Mouse (Mus musculus) erythroblast, embryonic 14.5 days (primary cell): ENCODE data around the gene Prl7d1. TPM values are rescaled to one million over a fixed set of nuclear protein-coding genes. Genes with fewer than 3 reads are reported as not detected.
"Not testable (repeated sequence)": the region's sequence is repeated elsewhere in the genome, so short reads cannot be mapped to it uniquely, and the experiment has no call there.

Source experiments
- H3K27me3 ChIP-seq: 2 replicates; pipeline ENCODE4 v1.6.1; 2012; ENCODE audit warnings: inconsistent platforms; ENCODE audit not compliant: control insufficient read depth
- H3K36me3 ChIP-seq: 2 replicates; pipeline ENCODE4 v1.6.1; 2012; ENCODE audit warnings: mild to moderate bottlenecking, inconsistent platforms; ENCODE audit not compliant: control insufficient read depth
- H3K4me1 ChIP-seq: 2 replicates; pipeline ENCODE4 v1.6.1; 2012; ENCODE audit warnings: inconsistent platforms; ENCODE audit not compliant: control insufficient read depth
- H3K4me3 ChIP-seq: replicated peaks from 2 replicates; pipeline ENCODE3; 2012; ENCODE audit warnings: moderate library complexity, mild to moderate bottlenecking, inconsistent platforms
- H3K9me3 ChIP-seq: 2 replicates; pipeline ENCODE4 v1.6.1; 2012; ENCODE audit warnings: low read length, inconsistent platforms, mixed read lengths; ENCODE audit not compliant: control insufficient read depth
- GATA1 ChIP-seq: IDR thresholded peaks from 2 replicates; pipeline ENCODE4 v1.6.1; 2012; ENCODE audit warnings: low read length, inconsistent platforms, mixed read lengths
- TAL1 ChIP-seq: IDR thresholded peaks from 3 replicates; pipeline ENCODE4 v1.6.1; 2012; ENCODE audit warnings: low read length, inconsistent platforms, mixed read lengths
- polyA plus RNA-seq: library from polyadenylated mRNA; stranded (reverse); fragments of >175 nt; gene quantifications from 2 replicates; pipeline ENCODE4 v1.2.3, GENCODE M21; 2012

The Prl7d1 gene
- polyA plus RNA-seq = not detected in 2 replicates

DNA sequence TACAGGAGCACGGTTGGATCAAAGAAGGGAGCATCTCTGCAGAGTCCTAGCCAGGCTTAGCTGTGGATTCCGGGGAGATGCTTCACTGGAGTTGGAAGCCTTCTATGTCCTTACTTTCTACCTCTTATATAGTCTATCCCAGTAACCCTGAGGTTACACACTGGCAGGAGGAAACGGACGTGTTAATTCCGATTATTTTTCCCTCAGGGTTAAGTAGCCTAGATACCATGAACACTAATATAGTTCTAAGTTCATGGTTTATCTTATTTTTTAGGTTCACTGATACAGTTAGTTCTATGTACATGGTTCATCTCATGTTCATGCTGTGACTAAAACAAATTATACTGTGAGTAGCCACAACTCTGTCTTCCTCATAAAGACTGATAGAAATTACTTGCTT lies at the start of gene Prl7d1:
Gene Prl7d1, minus strand, starts transcription at position 101 of the 400 bp plus-strand sequence.
- H3K4me3 ChIP-seq = no peak within 1 kb of the TSS

DNA sequence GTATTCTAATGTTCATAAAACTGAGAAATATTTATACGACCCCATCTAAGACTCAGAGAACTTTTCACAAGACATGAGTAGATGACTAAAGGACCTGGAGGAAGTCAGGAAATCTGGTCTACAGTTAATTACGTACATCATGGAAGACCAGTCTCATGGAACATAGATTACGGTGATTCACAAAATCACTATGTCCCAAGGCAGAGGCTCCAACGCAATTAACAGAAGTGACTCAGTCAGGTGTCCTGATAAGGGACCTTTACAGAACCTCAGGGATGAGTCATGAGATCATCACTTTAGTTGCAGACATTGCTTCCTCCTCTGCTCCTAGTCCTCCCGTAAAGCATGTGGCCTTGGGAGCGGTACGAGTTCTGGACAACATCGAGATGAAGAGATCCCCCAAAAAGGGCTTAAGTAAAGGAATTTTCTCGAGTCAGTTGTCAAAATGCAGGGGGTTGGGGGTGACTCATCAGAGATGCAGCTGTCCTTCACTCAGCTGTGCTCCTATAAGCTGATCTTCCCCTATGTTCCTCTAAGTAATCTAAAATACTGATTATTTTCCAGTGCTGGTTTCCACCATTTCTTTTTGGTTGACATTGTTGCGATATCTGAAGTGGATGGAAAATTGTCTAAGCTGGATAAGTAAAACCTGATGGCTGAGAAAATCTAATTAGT lies 18.1 kb upstream of the Prl7d1 start:
- no peaks in the 10 kb centered on the region for H3K4me1 ChIP-seq
- H3K4me3 ChIP-seq = no peak overlapping the region
- H3K27me3 ChIP-seq = no peaks in the 10 kb centered on the region
- H3K36me3 ChIP-seq = no peaks in the 10 kb centered on the region
- TF ChIP-seq TAL1 (no peak), GATA1 (no peak)
- H3K9me3 ChIP-seq = no peaks in the 10 kb centered on the region

More for the DNA sequence above, at the start of gene Prl7d1:
- H3K36me3 ChIP-seq = no peaks in the 10 kb centered on the region
- no peaks in the 10 kb centered on the region for H3K9me3 ChIP-seq
- H3K4me1 ChIP-seq = no peaks in the 10 kb centered on the region
- no peak for TF ChIP-seq GATA1
- no peak for TF ChIP-seq TAL1
- no peaks in the 10 kb centered on the region for H3K27me3 ChIP-seq

DNA sequence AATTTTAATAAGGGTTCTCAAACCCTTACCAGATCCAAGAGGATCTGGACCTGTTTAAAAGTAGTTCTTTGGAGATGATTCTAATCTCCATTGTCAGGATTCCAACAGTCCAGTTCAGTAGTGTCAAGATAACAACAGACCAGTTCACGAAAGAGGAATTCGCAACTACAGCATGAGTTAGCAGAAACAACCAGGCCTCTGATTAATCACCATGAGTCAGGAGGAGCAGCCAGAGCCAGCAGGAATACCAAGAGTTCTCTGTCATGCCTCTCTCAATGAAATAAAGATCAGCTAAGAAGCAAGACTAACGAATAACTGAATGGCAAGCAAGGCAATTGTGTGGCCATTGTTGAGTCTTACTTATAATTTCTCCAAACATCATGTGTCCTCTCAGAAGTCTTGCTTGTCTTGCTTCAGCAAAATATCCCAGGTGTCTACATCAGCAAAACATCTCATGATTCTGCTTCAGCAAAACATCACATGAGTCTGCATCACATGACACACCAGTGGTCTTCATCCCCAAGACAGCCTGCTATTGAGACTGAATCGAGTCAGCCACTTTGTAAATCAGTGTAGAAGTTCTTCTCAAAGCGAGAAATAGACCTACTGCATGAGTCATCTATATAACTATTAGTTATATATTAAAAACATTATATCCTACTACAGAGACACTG lies 13.9 kb upstream of the Prl7d1 start:
- not testable (repeated sequence) for H3K36me3 ChIP-seq, H3K4me1 ChIP-seq, H3K9me3 ChIP-seq, H3K27me3 ChIP-seq, H3K4me3 ChIP-seq

DNA sequence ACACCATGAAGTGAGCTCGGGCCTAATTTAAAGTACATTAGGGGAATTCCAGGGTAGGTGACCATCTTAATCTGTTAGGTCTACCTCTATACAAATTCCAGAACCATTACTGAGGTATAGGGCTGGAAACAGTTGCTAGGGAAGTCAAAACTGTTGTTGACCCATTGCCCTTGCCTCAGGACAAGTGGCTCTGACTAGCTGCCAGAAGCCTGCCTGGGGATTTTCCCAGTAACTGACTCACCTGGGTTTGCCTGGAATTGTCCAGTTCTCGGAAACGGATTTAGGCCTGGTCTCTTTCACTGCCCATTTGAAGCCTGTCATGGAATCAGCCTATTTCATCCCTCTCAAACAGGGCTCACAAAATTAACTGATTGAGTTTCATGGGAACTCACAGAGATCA lies 8.5 kb upstream of the Prl7d1 start:
- H3K9me3 ChIP-seq, H3K4me3 ChIP-seq, H3K4me1 ChIP-seq, H3K27me3 ChIP-seq, H3K36me3 ChIP-seq: not testable (repeated sequence)

DNA sequence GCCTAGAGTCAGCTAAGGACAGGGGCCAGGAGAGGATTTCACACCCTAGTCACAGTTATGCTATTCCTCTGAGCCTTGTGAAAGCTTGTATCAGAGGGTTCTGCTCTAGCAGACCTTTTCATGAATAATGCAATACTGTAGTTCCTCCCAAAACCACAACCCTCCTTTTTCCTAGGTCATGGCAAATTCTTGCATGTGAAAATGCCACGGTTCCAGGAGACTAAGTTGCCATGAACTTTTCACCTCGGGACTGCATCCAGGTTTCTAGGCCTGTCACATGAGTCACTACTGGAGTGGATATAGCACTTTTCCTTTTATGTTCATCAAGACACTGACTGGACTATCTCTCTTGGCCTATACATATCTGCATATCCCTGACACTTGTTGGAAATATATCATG lies 10.0 kb downstream of the Prl7d1 start:
- Histone ChIP-seq H3K4me3 (no peak overlapping the region), H3K27me3 (no peaks in the 10 kb centered on the region), H3K36me3 (no peaks in the 10 kb centered on the region), H3K9me3 (peaks cover 3% of the 10 kb centered on the region; the same call in 1 of the 2 replicates), H3K4me1 (no peaks in the 10 kb centered on the region)
- TF ChIP-seq GATA1 = no peak
- no peak for TF ChIP-seq TAL1

DNA sequence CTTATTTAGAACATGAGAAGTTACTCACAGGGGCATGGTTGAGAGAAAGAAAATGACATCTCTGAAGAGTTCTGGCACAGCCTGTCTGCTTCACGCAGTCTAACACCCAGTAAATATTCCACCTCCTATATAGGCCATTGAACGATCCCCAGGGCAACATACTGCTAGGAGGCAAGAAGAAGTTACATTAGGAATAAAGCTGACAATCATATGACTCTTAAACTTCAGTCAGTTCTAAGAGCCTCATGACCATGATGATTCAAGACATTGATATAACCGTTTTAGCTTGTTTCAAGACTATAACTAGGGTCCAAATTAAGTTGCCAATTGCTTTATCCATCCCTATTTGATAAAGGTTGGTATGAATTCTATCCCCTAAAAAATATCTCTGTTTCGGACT lies 48.6 kb downstream of the Prl7d1 start, which contains the start of gene Prl7a2:
Gene Prl7a2, minus strand, starts transcription at position 101 of the 400 bp plus-strand sequence.
- no peak for TF ChIP-seq GATA1
- TF ChIP-seq TAL1 = no peak
- H3K4me3 ChIP-seq = no peak within 1 kb of the TSS
- no peaks in the 10 kb centered on the region for H3K36me3 ChIP-seq

DNA sequence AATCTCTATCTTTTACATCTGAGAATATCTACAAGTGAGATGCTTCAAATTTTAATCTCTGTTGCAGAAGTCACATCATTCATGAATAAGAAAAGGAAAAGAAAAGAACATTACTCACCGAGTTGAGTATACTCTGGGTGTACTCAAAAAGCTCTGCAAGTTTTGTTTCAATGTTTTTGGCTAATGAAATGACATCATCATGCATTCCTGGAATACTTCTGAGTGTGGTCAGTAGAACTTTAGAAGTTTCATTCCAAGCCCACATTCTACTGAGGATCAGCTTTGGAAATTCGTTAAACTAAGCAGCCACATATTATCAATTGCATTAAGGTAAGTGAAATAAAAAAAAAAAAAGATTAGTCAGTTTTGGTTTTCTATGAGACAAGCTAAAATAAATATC lies 55.8 kb downstream of the Prl7d1 start:
- Histone ChIP-seq H3K27me3 (no peaks in the 10 kb centered on the region), H3K9me3 (no peaks in the 10 kb centered on the region), H3K4me3 (no peak overlapping the region), H3K36me3 (no peaks in the 10 kb centered on the region), H3K4me1 (no peaks in the 10 kb centered on the region)
- no peak for TF ChIP-seq GATA1
- no peak for TF ChIP-seq TAL1

More for the DNA sequence above, 48.6 kb downstream of the Prl7d1 start, which contains the start of gene Prl7a2:
- H3K9me3 ChIP-seq = no peaks in the 10 kb centered on the region
- H3K4me1 ChIP-seq = no peaks in the 10 kb centered on the region
- no peaks in the 10 kb centered on the region for H3K27me3 ChIP-seq

Other genes starting within 250 kb of the Prl7d1 start
- not detected in 2 replicates for gene Prl8a8, start 203.5 kb downstream of the Prl7d1 start, polyA plus RNA-seq
- not detected in 2 replicates for gene Prl8a9, start 152.1 kb downstream of the Prl7d1 start, polyA plus RNA-seq
- not detected in 2 replicates for gene Prl8a1, start 134.6 kb downstream of the Prl7d1 start, polyA plus RNA-seq
- gene Prl7b1, start 106.2 kb downstream of the Prl7d1 start, polyA plus RNA-seq = not detected in 2 replicates
- not detected in 2 replicates for gene Prl7a1, start 74.2 kb downstream of the Prl7d1 start, polyA plus RNA-seq
- gene Prl7a2, start 48.7 kb downstream of the Prl7d1 start, polyA plus RNA-seq = not detected in 2 replicates
- not detected in 2 replicates for gene Prl7c1, start 64.1 kb upstream of the Prl7d1 start, polyA plus RNA-seq
- gene Prl2a1, start 84.9 kb upstream of the Prl7d1 start, polyA plus RNA-seq = not detected in 2 replicates
- not detected in 2 replicates for gene Prl2c1, start 132.6 kb upstream of the Prl7d1 start, polyA plus RNA-seq